Mouse (Mus musculus): ENCODE results near the gene Pde6h. TPM values are rescaled to one million over a fixed set of nuclear protein-coding genes. Genes with fewer than 3 reads are reported as not detected.

The Pde6h gene
- polyA plus RNA-seq, 1 experiment from 2014 or later = not detected

- Histone ChIP-seq H3K9ac (ENCODE audit: low read depth, low read length) (no peak overlapping the region), H3K27me3 (ENCODE audit: control insufficient read depth, insufficient read depth, low read length) (no peaks in the 10 kb centered on the region), H3K36me3 (ENCODE audit: control insufficient read depth, insufficient read depth, low read length) (no peaks in the 10 kb centered on the region), H3K4me2 (replicated peaks; ENCODE audit: low read depth, low read length) (no peak overlapping the region), H3K9me3 (ENCODE audit: control insufficient read depth, low read length) (no peaks in the 10 kb centered on the region), H3K4me3 (ENCODE audit: low read depth, low read length) (no peak overlapping the region), H3K4me1 (replicated peaks; ENCODE audit: control insufficient read depth, insufficient read depth, low read length) (no peaks in the 10 kb centered on the region), H3K27ac (ENCODE audit: low read depth, low read length) (no peak overlapping the region)
- no peak for ATAC-seq (ENCODE audit: low FRiP score)
- no peak for DNase-seq (ENCODE audit: low spot score)
- WGBS = 94% methylated on average over 6 of the region's 6 CpGs
Observed at GRCm38 (mm10) chr6:136889554-136889953, 34.1 kb upstream of the Pde6h start.

GRCm38 (mm10) chr6:136892002-136892401 lies 31.6 kb upstream of the Pde6h start:
- 89% methylated on average over 2 of the region's 2 CpGs for WGBS
- no peak for ATAC-seq (ENCODE audit: low FRiP score)

GRCm38 (mm10) chr6:136894532-136895339 lies 28.9 kb upstream of the Pde6h start:
- WGBS = 69% methylated on average over 15 of the region's 15 CpGs

More at GRCm38 (mm10) chr6:136892002-136892401, 31.6 kb upstream of the Pde6h start:
- Histone ChIP-seq H3K9ac (ENCODE audit: low read depth, low read length) (no peak overlapping the region), H3K4me3 (ENCODE audit: low read depth, low read length) (no peak overlapping the region), H3K27ac (ENCODE audit: low read depth, low read length) (no peak overlapping the region), H3K9me3 (ENCODE audit: control insufficient read depth, low read length) (no peaks in the 10 kb centered on the region), H3K4me2 (replicated peaks; ENCODE audit: low read depth, low read length) (no peak overlapping the region), H3K36me3 (ENCODE audit: control insufficient read depth, insufficient read depth, low read length) (no peaks in the 10 kb centered on the region), H3K27me3 (ENCODE audit: control insufficient read depth, insufficient read depth, low read length) (no peaks in the 10 kb centered on the region), H3K4me1 (replicated peaks; ENCODE audit: control insufficient read depth, insufficient read depth, low read length) (no peaks in the 10 kb centered on the region)
- DNase-seq (ENCODE audit: low spot score) = no peak

GRCm38 (mm10) chr6:136897789-136898188 lies 25.8 kb upstream of the Pde6h start:
- Histone ChIP-seq H3K4me3 (ENCODE audit: low read depth, low read length) (no peak overlapping the region), H3K4me1 (replicated peaks; ENCODE audit: control insufficient read depth, insufficient read depth, low read length) (no peaks in the 10 kb centered on the region), H3K27me3 (ENCODE audit: control insufficient read depth, insufficient read depth, low read length) (no peaks in the 10 kb centered on the region), H3K27ac (ENCODE audit: low read depth, low read length) (no peak overlapping the region), H3K9me3 (ENCODE audit: control insufficient read depth, low read length) (no peaks in the 10 kb centered on the region), H3K36me3 (ENCODE audit: control insufficient read depth, insufficient read depth, low read length) (no peaks in the 10 kb centered on the region), H3K9ac (ENCODE audit: low read depth, low read length) (no peak overlapping the region), H3K4me2 (replicated peaks; ENCODE audit: low read depth, low read length) (no peak overlapping the region)
- 82% methylated on average over 4 of the region's 4 CpGs for WGBS
- DNase-seq (ENCODE audit: low spot score) (no peak), ATAC-seq (ENCODE audit: low FRiP score) (no peak)

More at GRCm38 (mm10) chr6:136894532-136895339, 28.9 kb upstream of the Pde6h start:
- Histone ChIP-seq H3K4me3 (ENCODE audit: low read depth, low read length) (no peak overlapping the region), H3K4me2 (replicated peaks; ENCODE audit: low read depth, low read length) (no peak overlapping the region), H3K4me1 (replicated peaks; ENCODE audit: control insufficient read depth, insufficient read depth, low read length) (no peaks in the 10 kb centered on the region), H3K36me3 (ENCODE audit: control insufficient read depth, insufficient read depth, low read length) (no peaks in the 10 kb centered on the region), H3K9ac (ENCODE audit: low read depth, low read length) (no peak overlapping the region), H3K27me3 (ENCODE audit: control insufficient read depth, insufficient read depth, low read length) (no peaks in the 10 kb centered on the region), H3K27ac (ENCODE audit: low read depth, low read length) (no peak overlapping the region), H3K9me3 (ENCODE audit: control insufficient read depth, low read length) (no peaks in the 10 kb centered on the region)
- ATAC-seq (ENCODE audit: low FRiP score) (no peak), DNase-seq (ENCODE audit: low spot score) (no peak)

GRCm38 (mm10) chr6:136898222-136898621 lies 25.4 kb upstream of the Pde6h start:
- Histone ChIP-seq H3K9me3 (ENCODE audit: control insufficient read depth, low read length) (no peaks in the 10 kb centered on the region), H3K9ac (ENCODE audit: low read depth, low read length) (no peak overlapping the region), H3K27me3 (ENCODE audit: control insufficient read depth, insufficient read depth, low read length) (no peaks in the 10 kb centered on the region), H3K27ac (ENCODE audit: low read depth, low read length) (no peak overlapping the region), H3K4me2 (replicated peaks; ENCODE audit: low read depth, low read length) (no peak overlapping the region), H3K4me1 (replicated peaks; ENCODE audit: control insufficient read depth, insufficient read depth, low read length) (no peaks in the 10 kb centered on the region), H3K4me3 (ENCODE audit: low read depth, low read length) (no peak overlapping the region), H3K36me3 (ENCODE audit: control insufficient read depth, insufficient read depth, low read length) (no peaks in the 10 kb centered on the region)
- ATAC-seq (ENCODE audit: low FRiP score) = no peak
- 69% methylated on average over 4 of the region's 4 CpGs for WGBS
- DNase-seq (ENCODE audit: low spot score) = no peak

- 77% methylated on average over 2 of the region's 2 CpGs for WGBS
- ATAC-seq (ENCODE audit: low FRiP score) = no peak
- no peak overlapping the region for H3K27ac ChIP-seq (ENCODE audit: low read depth, low read length)
Observed at GRCm38 (mm10) chr6:136898954-136899353, 24.7 kb upstream of the Pde6h start.

GRCm38 (mm10) chr6:136900369-136901009 lies 23.1 kb upstream of the Pde6h start:
- Histone ChIP-seq H3K4me2 (replicated peaks; ENCODE audit: low read depth, low read length) (no peak overlapping the region), H3K27me3 (ENCODE audit: control insufficient read depth, insufficient read depth, low read length) (no peaks in the 10 kb centered on the region), H3K27ac (ENCODE audit: low read depth, low read length) (no peak overlapping the region), H3K4me1 (replicated peaks; ENCODE audit: control insufficient read depth, insufficient read depth, low read length) (no peaks in the 10 kb centered on the region), H3K9ac (ENCODE audit: low read depth, low read length) (no peak overlapping the region), H3K4me3 (ENCODE audit: low read depth, low read length) (no peak overlapping the region), H3K36me3 (ENCODE audit: control insufficient read depth, insufficient read depth, low read length) (no peaks in the 10 kb centered on the region), H3K9me3 (ENCODE audit: control insufficient read depth, low read length) (no peaks in the 10 kb centered on the region)
- 78% methylated on average over 4 of the region's 4 CpGs for WGBS
- ATAC-seq (ENCODE audit: low FRiP score) = no peak
- no peak for DNase-seq (ENCODE audit: low spot score)

More at GRCm38 (mm10) chr6:136898954-136899353, 24.7 kb upstream of the Pde6h start:
- Histone ChIP-seq H3K4me2 (replicated peaks; ENCODE audit: low read depth, low read length) (no peak overlapping the region), H3K36me3 (ENCODE audit: control insufficient read depth, insufficient read depth, low read length) (no peaks in the 10 kb centered on the region), H3K27me3 (ENCODE audit: control insufficient read depth, insufficient read depth, low read length) (no peaks in the 10 kb centered on the region), H3K4me1 (replicated peaks; ENCODE audit: control insufficient read depth, insufficient read depth, low read length) (no peaks in the 10 kb centered on the region), H3K4me3 (ENCODE audit: low read depth, low read length) (no peak overlapping the region), H3K9ac (ENCODE audit: low read depth, low read length) (no peak overlapping the region), H3K9me3 (ENCODE audit: control insufficient read depth, low read length) (no peaks in the 10 kb centered on the region)
- no peak for DNase-seq (ENCODE audit: low spot score)

- WGBS = 85% methylated on average over 2 of the region's 2 CpGs
Observed at GRCm38 (mm10) chr6:136901010-136901409, 22.6 kb upstream of the Pde6h start.

GRCm38 (mm10) chr6:136902527-136902926 lies 21.1 kb upstream of the Pde6h start:
- no peak overlapping the region for H3K4me2 ChIP-seq (replicated peaks; ENCODE audit: low read depth, low read length)
- H3K36me3 ChIP-seq (ENCODE audit: control insufficient read depth, insufficient read depth, low read length) = no peaks in the 10 kb centered on the region
- ATAC-seq (ENCODE audit: low FRiP score) (no peak), DNase-seq (ENCODE audit: low spot score) (no peak)
- H3K27ac ChIP-seq (ENCODE audit: low read depth, low read length) = no peak overlapping the region
- no peaks in the 10 kb centered on the region for H3K9me3 ChIP-seq (ENCODE audit: control insufficient read depth, low read length)
- H3K27me3 ChIP-seq (ENCODE audit: control insufficient read depth, insufficient read depth, low read length) = no peaks in the 10 kb centered on the region
- no peak overlapping the region for H3K4me3 ChIP-seq (ENCODE audit: low read depth, low read length)
- H3K4me1 ChIP-seq (replicated peaks; ENCODE audit: control insufficient read depth, insufficient read depth, low read length) = no peaks in the 10 kb centered on the region
- WGBS = 93% methylated on average over 9 of the region's 9 CpGs
- H3K9ac ChIP-seq (ENCODE audit: low read depth, low read length) = no peak overlapping the region

More at GRCm38 (mm10) chr6:136901010-136901409, 22.6 kb upstream of the Pde6h start:
- Histone ChIP-seq H3K4me3 (ENCODE audit: low read depth, low read length) (no peak overlapping the region), H3K9ac (ENCODE audit: low read depth, low read length) (no peak overlapping the region), H3K4me2 (replicated peaks; ENCODE audit: low read depth, low read length) (no peak overlapping the region), H3K27me3 (ENCODE audit: control insufficient read depth, insufficient read depth, low read length) (no peaks in the 10 kb centered on the region), H3K9me3 (ENCODE audit: control insufficient read depth, low read length) (no peaks in the 10 kb centered on the region), H3K27ac (ENCODE audit: low read depth, low read length) (no peak overlapping the region), H3K36me3 (ENCODE audit: control insufficient read depth, insufficient read depth, low read length) (no peaks in the 10 kb centered on the region), H3K4me1 (replicated peaks; ENCODE audit: control insufficient read depth, insufficient read depth, low read length) (no peaks in the 10 kb centered on the region)
- ATAC-seq (ENCODE audit: low FRiP score) (no peak), DNase-seq (ENCODE audit: low spot score) (no peak)

Measured in hindbrain, embryonic 11.5 days (tissue).